Mouse (Mus musculus): ENCODE measurements around the gene Tet3.

Tet3 gene

DNA sequence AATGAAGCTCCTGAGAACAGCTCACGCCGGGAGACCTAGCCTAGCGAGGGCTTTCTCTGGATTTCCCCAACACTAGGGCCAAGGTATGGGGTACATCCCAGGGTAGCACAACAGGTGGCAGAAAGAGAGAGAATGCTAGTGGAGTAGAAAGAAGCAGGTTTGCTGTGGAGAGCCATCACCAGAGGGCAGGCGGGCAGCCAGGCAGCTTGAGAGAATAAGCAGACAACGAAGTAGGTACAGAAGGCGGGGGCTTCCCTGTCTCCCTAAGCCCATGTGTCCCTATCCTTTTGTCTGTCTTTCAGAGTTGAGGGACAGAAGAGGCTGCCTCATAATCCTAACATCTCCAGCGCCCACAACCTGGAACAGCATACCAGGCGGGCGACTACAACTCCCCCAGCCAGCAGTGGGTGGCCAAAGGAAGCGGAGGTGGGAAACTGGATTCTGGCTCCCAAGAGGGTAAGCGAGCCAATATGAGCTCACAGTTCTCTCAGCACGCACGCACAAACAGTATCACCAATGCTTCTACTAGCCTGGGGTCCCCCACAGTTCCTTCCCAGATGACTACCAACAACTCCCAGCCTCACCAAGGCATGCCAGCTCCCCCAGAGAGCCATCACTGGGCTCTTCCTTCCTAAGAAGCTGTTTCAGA lies 19.6 kb downstream of the Tet3 start:
- no peak for DNase-seq

DNA sequence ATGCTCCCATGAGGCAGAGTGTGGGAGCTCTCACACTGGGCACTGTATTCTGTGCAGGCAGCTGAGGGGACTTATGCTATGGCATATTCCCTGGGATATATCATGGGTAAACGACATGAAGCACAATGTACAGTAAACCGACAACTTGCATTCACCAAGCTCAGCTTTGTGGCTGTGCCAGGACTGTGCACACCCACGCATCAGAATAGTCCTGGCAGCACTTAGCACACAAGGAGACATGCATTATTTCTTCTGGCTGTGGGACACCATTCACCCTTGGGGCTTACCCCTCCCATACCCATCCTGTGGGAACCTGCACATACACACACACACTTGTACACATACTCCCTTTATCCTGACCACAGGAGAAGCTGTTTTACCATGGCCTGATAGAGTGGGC lies 20.3 kb downstream of the Tet3 start:
- no peak for DNase-seq

DNA sequence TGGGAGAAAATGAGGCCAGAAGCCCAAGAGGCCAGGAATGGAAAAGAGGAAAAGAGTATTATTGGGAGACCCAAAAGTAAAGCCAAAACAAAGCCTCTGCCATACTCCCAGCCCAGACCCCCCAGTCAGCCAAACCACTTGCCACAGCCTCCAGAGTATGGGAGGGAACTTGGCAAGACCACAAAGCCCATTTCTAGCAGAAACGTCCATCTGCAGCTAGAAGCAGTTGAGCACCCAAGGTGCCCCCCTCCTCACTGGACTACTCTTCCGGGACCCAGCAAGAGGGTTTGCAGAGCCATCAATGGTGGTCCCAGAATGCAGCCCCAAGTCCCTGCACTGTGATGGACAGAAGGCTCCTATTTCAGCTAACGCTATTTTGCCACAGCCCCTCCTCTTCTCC lies 21.1 kb downstream of the Tet3 start:
- DNase-seq, result no peak

DNA sequence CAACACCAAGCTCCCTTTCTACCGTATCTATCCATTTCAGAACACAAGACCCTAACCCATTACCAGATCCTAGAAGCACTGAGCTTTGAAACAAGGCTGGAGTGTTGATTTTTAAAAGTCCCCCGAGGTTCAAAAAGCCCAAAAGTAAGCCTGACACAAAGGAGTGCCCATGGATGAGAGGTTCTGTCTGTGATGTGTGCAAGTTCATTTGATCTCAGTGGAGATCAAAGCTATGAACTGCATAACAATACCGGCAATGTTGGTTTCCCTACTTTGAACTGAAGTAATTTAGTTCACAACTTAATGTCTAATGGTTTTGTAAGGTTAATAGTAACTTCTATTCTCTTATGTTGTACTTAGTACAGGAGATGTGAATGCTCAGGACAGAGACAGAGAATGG lies 21.7 kb downstream of the Tet3 start:
- DNase-seq, result no peak

DNA sequence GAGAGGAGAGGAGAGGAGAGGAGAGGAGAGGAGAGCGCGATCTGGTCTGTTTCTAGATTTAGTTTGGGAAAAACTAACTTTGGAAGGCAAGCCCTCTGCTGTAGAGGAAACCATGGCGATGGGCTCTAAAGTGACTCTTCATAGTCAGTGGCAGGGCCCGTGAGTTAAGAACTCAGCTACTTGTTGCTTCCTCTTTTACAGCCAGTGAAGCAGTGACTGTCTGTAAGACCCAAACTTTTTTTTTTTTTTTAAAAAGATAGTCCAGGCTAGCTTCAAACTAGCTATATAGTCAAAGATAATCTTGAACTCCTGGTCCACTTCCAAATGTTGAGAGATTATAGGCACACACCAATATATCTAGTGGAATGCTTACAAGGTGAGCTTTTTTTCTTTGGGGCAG lies 22.3 kb downstream of the Tet3 start:
- DNase-seq, result no peak

DNA sequence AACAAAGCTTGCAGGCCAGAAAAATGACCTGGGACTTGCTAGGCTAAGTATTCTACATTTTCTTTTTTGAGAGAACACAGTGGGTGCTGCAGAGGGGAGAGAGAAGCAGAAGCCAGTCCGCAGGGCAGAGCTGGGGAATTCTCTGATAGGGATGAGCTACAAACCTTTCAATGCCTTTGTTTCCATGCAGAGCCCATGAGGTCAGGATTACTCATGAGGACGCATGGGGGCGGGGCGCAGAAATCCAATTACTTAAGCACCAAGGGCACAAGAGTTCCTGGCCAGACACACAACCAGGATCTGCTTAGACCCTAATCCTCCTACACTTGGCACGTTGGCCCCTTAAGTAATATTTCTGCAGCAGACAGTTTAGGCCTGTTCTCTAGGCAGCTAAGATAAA lies 23.7 kb downstream of the Tet3 start:
- DNase-seq, result no peak

DNA sequence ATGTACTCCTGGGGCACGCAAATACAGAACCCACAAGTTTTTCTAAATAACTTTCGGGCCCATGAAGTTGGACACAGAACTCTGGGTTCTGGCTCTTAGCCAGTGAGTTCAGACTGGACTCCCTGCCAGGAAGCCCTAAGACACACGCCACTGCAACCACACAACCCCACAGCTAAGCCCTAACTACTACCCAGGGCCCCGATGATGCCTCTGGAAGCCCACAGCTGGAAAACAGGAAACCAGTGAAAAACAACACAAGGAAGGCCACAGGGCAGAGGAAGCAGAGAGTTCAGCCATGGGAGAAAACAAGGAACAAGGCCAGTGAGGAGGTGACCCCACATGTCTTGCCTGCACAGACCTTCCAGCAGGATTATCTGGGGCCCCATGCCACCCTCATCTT lies 25.3 kb downstream of the Tet3 start:
- DNase-seq, result no peak

DNA sequence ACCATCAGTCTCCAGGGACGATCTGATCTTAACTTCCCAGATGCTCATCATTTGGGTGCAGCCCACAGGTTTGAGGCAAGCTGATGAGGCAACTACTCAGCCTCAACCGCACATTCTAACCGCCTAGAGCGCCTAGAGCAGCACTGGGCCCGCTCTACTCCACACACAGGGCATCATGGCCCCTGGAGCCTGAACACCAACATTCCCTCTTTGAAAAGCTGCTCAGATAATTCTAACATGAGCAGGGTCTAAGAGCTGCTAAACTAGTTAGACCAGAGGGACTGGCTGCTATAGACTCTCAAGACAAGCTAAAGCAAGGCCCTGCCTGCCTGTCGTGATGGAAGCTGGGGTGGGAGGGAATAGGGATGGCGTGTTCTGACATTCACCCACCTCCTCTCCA lies 25.9 kb downstream of the Tet3 start:
- no peak for DNase-seq

DNA sequence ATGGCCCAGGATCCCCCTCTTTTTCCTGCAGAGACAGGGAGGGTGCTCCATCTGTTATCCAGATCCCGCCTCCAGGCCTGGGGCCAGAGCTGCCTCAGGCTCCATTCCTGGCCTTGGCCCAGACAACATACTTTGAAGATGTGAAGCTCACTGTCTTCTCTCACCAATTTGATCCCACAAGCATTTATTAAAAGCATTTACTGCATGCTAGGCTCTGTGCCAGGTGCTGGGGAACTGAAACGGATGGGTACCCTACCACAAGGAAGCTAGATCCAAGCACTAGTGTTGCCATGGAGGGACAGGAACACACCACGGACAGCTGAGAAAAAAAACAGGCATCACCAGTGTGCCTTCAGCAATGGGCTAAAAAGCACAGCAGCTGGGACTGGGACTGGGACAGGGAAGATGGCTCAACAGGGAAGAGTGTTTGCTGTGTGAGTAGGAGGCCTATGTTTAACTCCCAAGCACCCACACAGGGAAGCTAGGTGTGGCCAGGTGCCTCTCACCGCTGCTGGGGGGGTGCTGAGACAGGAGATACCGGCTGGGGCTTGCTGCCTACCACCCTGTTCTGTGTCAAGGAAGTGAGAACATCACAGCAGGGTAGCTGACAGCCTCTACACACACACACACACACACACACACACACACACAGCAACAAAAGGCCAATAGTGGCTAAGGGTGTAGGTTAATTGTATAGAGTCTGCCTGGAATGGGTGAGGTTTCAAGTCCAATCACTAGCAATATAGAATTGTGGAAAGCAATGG lies 30.7 kb downstream of the Tet3 start:
- peak; percentile 46 for DNase-seq

DNA sequence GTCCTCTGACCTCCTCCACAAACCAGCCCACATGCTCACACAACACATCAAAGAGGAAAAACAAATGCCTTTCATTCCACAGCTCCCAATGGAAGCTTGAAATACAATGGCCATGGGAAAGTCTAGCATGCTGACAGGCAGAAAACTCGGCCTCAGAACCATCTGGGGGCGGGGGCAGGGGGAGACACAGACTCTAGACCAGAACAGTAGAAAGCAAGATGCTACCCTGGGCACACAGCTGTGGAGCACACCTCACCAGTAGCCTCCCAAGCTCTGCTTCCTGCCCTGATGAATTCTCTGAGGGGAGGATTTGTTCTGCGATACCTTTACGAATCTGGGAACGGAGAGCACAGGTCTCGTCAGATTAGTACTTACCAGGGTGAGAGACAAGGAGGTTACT lies 31.4 kb downstream of the Tet3 start:
- DNase-seq, result no peak

DNA sequence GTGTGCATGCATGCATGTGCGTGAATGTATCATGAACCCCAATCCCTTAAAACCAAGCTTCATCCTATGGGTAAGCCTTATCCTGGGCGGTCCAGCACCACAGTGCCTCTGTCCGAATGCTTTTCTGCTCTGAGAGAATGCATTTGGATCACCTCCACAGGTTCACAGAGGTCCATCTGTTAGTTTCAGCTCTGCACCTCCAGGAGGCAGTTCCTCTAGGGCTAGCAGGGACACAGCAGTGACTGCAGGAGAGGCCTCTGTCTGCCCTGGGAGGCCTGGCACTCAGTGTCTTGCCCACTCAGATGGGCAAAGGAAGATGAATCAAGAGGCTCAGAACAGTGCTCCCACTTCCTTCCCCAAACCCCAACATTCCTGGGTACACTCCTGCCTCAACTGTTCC lies 32.3 kb downstream of the Tet3 start:
- DNase-seq, result no peak

DNA sequence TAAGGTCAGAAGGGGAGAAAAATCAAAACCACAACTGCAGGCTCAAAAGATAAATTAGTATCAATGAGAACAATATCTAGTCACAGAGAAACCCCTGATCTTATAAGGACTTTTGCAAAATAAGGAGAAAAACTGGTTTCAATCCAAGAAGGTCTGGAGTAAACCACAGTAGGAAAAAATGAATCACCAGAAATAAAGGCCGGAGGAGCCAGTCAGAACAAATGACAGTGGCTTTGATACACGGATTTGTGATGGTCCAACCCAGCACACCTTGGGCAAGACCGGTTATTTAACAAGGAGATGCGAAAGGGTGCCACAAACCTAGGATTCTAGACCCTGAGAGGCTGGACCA lies 34.9 kb downstream of the Tet3 start:
- DNase-seq, result no peak

DNA sequence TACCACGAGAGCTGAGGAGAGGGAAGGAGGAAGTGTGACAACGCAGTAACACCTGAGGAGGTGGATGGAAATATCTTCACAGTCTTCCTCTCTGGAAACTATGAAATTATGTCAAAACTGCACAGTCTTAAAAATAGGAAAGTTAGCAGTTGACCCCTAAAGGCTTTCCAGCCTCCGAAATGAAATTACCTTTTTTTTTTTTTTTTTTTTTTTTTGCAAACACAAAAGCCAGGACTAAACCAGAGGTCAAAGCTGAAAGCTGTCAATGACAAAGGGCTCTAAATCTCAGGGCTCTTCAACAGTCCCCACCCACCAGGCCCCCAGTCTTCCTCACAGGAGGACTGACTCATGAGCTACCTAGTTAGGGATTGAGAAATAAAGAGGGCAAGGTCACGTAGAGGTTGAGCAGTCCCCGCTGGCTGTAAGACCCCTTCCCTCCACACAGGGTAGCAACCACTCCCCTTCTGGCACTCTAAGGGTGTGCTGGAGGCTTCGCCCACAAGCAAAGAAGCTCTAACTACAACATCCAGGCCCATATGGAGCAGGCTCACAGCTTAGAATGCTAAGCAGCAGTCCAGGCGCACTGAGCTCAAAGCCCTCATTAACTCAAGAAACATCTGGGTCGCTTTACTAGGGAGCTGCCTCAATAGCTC lies 35.4 kb downstream of the Tet3 start:
- no peak for DNase-seq

DNA sequence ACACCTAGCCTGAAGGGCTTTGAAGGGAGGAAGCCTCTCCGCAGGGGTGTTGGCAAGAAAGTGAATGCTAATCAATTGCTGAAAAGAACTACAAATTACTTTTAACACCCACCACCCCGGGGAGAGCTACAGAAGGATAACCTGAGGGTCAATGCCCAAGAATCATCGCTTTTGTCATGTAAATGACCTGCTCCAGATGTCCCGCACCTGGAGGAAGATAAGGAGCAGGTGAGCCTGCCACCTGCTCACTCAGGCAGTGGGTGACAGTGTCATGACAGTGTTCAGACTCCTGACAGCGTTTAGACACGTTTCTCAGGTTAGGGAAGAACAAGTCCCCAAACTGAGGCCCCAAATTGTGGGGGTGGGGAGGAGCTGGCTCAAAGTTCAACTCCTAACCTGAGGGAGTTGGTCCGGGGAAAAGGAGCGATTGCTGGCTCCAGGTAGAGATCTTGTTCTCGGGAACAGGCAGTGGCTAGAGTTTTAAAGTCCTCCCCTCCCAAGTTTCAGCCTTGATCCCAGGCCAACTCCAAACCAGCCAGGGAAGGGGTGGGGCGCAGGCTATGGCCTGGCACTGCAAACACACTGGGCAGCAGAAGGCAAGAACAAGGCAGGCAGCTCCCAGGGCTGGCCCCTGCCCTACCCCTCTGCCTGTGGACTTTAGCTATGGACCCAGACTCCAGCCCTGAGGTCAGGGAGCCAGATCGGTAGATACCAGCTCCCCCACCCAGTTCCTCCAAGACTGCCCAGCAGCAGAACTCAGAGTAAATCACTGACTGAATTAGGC lies 36.8 kb downstream of the Tet3 start:
- DNase-seq, result no peak

DNA sequence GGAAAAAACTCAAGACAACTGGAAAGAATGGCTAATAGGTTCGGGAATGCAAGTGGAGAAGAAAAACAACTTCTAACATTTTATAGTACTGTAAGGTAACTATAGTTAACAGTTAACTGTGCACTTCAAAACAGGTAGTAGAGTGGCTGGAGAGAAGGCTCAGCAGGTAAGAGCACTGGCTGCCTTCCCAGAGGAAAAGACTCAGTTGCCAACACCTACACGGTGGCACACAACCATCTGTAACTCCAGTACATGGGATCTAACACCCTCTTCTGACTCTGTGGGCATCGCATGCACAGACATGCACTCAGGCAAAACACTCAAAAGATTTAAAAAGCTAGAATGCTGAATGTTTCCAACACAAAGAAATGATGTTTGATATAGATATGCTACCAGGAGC lies 39.4 kb downstream of the Tet3 start:
- no peak for DNase-seq

DNA sequence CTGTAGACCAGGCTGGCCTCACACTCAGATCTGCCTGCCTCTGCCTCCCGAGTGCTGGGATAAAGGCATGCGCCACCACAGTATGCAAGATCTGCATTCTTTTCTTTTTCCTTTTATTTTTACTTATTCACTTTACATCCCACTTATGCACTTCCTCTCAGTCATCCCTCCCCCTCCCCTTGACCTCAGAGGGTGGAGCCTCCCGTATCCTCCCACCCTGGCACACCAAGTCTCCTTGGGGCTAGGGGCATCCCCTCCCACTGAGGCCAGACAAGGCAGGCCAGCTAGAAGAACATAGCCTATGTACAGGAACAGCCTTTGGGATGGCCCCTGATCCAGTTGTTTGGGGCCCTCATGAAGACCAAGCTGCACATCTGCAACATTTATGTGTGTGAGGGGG lies 41.4 kb downstream of the Tet3 start:
- peak; percentile 65 for DNase-seq

DNA sequence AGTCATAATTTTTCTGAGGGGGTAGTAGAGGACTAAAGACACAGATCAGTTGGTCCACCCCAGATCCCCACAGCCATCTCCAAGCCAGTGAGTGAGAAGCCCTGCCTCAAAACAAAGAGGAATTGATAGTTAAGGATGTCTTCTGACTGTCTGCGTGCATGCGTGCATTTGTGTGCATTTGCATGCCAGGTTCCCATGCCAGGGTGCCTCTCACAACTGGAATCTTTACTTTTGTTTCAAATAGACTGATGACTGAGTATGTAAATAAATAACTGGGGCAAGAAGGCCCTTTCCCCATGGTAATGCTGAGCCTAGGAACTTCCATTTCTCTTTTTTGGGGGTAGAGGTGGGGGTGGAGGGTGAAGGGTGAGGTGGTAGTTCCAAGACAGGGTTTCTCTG lies 41.8 kb downstream of the Tet3 start:
- DNase-seq, result no peak

DNA sequence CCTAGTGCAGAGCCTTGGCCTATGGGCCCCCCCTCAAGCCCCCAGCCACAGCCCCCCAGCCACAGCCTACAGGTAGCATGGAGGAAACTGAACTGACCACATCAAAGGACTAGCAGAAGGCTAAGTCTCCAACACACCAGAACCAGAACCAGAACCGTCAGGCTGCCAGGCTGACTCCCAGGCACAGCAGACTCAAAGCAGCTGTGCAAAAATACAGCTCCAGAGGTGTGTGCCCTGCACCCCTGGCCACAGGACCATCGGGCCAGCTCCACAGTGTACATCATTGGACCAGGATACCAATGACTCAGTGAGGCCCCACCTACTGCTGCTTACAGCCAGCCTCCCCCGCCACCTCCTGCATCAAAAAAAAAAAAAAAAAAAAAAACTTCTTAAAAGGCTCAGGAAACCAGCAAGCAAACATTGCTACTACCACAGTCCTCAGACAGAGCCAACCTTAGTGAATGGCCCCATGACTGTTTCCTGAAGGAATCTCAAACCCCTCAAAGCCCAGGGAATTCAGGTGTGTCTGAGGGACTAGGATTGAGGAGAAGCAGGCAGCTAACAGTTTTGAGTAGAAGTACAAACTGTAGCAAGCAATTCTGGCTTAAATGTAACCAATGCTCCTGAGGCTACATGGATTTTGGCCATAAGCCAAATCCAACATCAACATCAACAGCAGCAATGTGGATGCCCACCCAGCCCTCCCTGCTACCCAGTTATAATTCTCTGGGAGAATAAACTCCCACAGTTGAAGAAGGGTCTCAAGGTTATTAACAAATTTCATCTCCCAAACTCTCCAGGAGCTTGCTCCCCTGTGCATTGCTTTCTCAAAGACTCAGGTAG lies 42.4 kb downstream of the Tet3 start:
- DNase-seq, result peak; percentile 56

DNA sequence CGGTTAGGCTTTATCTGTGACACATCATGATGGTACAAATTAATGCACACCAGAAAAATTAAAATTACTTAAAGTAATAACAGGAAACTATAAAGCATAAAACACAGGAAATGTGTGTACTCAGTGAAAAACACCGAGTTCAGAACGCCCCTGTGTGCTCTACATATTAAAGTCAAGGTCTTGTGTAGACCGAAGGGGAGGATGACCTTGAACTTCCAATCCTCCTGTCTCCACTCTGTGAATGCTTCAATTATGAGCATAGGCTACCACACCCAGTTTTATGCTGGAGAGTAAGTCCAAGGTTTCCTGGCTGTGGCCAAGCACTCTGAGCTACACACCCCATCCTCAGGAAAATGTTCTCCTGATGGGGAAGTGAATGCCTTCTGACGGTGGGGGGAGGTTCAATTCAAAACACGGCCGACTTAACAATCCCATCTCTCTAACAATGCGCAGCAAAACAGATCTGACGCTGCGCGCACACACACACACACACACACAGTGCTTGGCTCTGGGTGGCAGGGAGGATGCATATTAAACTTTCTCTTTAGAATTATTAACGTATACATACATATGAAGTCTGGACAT lies 43.4 kb downstream of the Tet3 start:
- peak; percentile 21 for DNase-seq

DNA sequence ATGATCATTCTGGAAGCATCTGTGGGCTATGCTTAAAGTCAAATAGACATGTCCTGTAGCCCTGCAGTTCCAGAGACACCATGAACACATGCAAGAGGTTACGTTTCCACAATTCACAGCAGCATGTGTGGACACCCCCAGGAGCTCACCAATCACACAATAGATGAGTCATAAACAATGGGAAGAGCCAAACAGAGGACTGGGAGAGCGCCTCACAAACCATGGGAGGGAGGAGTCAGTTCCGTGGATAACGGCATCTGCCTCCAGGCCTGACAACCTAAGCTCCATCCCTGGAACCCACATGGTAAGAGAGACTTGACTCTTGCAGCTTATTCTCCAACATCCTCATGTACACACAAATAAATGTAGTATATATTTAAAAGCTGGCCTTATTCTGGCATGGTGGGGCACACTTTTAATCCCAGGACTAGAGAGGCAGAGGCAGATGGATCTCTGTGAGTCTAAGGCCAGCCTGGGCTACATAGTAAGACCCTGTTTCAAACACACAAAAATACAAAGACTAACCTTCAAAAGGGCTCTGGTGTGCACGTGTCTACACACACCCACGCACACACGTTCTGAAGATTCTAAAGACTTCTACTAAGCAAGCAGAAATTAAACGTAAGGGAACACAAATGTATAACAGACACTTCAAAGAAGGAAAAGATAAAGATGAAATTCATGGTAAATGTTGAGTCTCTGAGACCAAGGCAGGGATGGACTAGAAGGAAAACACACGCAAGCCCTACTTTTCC lies 44.1 kb downstream of the Tet3 start:
- DNase-seq, result peak; percentile 51

DNA sequence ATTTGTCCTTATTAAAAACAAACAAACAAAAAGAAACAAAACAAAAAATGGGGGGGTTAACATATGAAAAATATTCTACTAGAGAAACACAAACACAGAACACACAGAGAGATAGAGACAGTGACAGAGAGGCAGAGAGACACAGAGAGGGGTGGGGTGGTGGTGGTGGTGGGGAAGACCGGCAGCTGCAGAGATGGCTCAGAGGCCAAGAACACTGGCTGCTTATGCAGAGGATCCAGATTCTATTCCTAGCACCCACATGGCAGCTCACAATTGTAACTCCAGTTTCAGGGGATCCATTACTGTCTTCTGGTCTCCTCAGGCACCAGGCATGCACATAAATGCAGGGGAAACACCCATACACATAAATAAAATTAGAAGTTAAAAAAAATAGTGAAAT lies 45.2 kb downstream of the Tet3 start:
- DNase-seq, result no peak
